Mouse (Mus musculus): ENCODE results near the gene Ggcx. TPM values are rescaled to one million over a fixed set of nuclear protein-coding genes. Genes with fewer than 3 reads are reported as not detected.
A peak's percentile ranks its signal among the peaks of the same experiment; 100 is the strongest.
"Not testable (repeated sequence)": the region's sequence is repeated elsewhere in the genome, so short reads cannot be mapped to it uniquely, and the experiment has no call there.

Gene Ggcx
- polyA plus RNA-seq, 1 experiment from 2014 or later = 18.7 TPM

DNA sequence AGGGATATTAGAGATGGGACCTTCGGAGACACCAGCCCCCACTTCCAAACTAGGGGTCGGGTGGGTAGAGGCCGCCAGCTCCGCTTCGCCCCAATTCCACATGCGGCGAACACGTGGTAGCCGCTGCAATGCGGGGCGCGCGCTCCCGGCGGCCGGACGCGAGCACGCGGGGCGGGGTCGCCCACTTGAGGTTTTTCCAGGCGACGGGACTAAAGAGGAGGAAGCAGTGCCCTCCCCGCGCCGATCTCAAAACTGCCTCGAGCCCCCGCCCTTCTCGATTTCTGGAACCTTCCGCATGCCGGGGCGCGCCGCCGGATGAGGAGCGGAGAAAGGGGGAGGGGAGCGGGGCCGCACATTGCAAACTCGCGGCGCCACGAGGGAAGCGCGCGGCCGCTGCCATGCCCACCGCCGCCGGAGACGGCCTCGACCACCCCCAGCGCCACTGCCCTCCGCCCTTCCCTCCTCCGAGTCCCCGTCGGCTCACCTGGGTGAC lies 24.8 kb downstream of the Ggcx start:
- peak; percentile 9 for ATAC-seq
- H3K27me3 ChIP-seq = no peaks in the 10 kb centered on the region
- H3K9ac ChIP-seq (replicated peaks) = peak overlapping the region; percentile 100
- H3K9me3 ChIP-seq = no peaks in the 10 kb centered on the region
- H3K36me3 ChIP-seq = peaks cover 36% of the 10 kb centered on the region
- peaks cover 46% of the 10 kb centered on the region for H3K4me1 ChIP-seq (replicated peaks)
- peak overlapping the region; percentile 99 for H3K27ac ChIP-seq
- WGBS = under 1% methylated on average over 57 of the region's 57 CpGs
- peak overlapping the region; percentile 98 for H3K4me3 ChIP-seq (replicated peaks)
- H3K4me2 ChIP-seq (replicated peaks) = peak overlapping the region; percentile 96

DNA sequence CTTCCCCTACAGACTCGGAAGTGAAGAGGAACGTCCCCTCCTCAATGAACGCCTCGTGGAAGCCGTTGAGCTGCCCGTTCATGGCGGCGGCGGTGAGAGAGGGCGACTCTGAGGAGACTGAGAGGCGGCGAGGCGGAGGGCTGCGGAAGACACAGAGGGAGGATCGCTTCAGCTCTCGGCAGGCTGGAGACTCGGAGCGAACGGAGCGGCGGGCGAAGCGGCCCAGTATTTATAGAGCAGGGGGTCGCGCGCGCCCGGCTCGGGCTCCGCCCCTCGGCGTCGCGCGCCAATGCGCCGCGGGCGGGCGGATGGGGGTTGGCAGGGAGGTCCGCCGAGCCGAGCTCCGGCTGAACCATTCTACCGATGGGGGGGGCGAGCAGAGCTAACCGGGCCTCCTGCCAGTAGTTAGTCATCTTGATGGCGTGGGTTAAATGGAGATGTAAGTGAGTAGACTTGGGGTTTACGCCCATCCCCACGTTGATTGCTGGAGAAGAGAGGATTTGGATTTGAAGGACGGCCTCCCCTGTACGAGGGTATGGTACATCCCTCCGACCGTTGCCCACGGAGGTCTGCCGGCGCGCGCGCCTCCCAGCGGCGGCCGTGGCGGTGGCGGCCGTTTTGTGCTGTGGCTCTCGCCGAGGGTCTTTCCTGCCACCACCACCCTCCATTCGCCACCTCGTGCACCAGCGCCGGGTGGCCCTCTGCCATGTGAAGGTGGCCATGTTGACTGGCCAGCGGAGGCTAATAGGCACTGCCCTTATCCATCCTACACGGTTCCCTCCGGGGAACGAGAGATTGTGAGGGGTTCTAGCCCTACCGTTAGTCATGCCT lies 25.5 kb downstream of the Ggcx start, which contains the start of gene Mat2a:
Gene Mat2a (minus strand): TSS at position 204 of the 831 bp plus-strand sequence.
- H3K4me3 ChIP-seq (replicated peaks) = peak within 1 kb of the TSS; percentile 98
- peaks cover 29% of the 10 kb centered on the region for H3K36me3 ChIP-seq
- WGBS = under 1% methylated on average over 76 of the region's 77 CpGs
- no peaks in the 10 kb centered on the region for H3K9me3 ChIP-seq
- peak within 1 kb of the TSS; percentile 99 for H3K27ac ChIP-seq
- no peaks in the 10 kb centered on the region for H3K27me3 ChIP-seq
- peaks cover 46% of the 10 kb centered on the region for H3K4me1 ChIP-seq (replicated peaks)
- H3K4me2 ChIP-seq (replicated peaks) = peak within 1 kb of the TSS; percentile 96
- H3K9ac ChIP-seq (replicated peaks) = peak within 1 kb of the TSS; percentile 100
- ATAC-seq = peak; percentile 95

DNA sequence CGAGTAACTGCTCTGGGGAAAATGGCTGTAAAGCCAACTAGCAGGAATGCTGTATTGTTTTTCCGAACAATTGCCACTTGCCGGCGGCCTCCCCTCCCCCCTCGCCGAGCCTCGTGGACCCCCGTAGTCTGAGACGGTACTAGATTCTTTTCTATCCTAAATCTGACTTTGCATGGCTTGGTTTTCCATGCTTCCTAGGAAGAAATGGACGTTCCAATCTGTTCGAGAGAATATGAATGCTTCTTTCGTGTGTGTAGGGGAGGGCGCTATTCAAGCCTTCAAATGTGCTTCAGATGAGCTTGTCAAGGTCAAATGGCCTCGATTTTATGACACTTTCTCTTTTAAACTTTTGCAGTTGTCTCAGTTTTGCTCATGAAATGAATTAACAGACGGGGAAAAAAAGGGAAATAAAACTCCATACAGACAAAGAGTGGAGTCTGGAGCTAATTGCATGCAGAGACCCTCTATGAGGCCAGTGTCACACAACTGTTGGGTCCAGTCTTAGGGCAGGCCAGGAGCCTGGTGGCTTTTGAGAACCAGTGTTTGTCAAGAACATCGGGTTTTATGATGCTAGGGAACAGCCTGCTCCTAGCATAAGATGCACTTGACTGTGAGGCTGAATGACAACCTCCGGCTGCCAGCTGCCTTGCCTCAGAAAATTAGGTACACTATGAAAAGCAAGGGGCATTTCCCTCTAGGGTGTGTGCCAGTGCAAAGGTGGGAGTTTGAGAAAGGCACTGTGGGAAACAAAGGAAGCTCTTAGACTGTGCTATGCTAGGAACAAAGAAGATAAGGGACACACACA lies 26.3 kb downstream of the Ggcx start:
- Histone ChIP-seq H3K4me3 (replicated peaks) (peak overlapping the region; percentile 98), H3K27ac (peak overlapping the region; percentile 99), H3K36me3 (peaks cover 21% of the 10 kb centered on the region), H3K4me2 (replicated peaks) (peak overlapping the region; percentile 96), H3K4me1 (replicated peaks) (peaks cover 41% of the 10 kb centered on the region), H3K9ac (replicated peaks) (peak overlapping the region; percentile 100), H3K27me3 (no peaks in the 10 kb centered on the region), H3K9me3 (no peaks in the 10 kb centered on the region)
- 10% methylated on average over 17 of the region's 17 CpGs for WGBS
- ATAC-seq = no peak

DNA sequence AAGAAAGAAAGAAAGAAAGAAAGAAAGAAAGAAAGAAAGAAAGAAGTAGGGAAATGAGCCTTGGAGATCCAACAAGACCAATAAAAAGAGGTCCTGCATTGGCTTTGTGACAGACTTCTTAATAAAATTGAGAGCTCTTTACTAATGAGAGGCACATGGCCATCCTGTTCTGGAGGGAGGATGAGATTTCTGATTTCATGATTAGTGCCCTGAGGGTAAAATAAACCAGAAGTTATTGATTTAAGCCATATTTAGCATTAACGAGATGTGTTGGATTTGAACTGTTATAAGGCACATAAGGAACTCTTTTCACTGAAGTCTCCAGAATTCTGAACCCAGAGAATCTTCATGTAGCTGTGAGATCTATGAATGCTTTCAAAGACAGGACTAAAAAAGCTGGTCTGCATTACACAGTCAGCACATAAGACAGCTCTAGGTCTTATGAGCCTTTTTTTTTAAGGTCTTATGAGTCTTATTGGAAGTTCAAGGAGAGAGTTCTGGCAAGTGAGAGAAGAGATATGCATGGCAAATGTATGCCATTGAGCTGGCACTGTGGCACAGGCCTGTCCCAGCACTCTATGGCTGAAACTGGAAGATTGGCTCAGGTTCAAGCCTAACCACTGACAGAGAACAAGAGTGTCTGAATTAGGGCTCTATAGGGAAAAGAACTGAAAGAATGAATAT lies 29.0 kb downstream of the Ggcx start:
- H3K27ac ChIP-seq = no peak overlapping the region
- no peaks in the 10 kb centered on the region for H3K36me3 ChIP-seq
- WGBS = 95% methylated on average over 1 of the region's 1 CpGs
- H3K9ac ChIP-seq (replicated peaks) = no peak overlapping the region
- H3K27me3 ChIP-seq = peaks cover 3% of the 10 kb centered on the region; the same call in 1 of the 2 replicates
- H3K9me3 ChIP-seq = no peaks in the 10 kb centered on the region
- no peak overlapping the region for H3K4me2 ChIP-seq (replicated peaks)
- no peak overlapping the region for H3K4me3 ChIP-seq (replicated peaks)
- H3K4me1 ChIP-seq (replicated peaks) = peaks cover 16% of the 10 kb centered on the region
- no peak for ATAC-seq

DNA sequence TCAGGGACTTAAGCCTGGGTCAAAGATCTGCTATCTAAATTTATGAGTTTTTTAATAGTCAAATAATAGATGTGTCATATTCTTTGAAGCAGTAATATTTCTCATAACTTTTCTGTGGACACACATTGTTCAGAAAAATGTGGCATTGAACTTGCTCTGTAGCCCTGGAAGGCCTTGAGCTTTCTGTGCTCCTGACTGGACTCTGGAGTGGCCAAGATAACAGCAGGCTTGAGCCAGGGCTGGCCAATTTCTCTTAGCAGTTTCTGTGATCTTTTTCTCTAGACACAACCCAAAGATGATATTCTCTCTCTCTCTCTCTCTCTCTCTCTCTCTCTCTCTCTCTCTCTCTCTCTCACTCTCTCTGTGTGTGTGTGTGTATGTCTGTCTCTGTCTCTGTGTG lies 30.9 kb downstream of the Ggcx start:
- H3K4me2 ChIP-seq (replicated peaks) = no peak overlapping the region
- no peaks in the 10 kb centered on the region for H3K36me3 ChIP-seq
- peaks cover 14% of the 10 kb centered on the region for H3K4me1 ChIP-seq (replicated peaks)
- ATAC-seq = no peak
- no peak overlapping the region for H3K4me3 ChIP-seq (replicated peaks)
- H3K27ac ChIP-seq = no peak overlapping the region
- H3K9ac ChIP-seq (replicated peaks) = no peak overlapping the region
- peaks cover 3% of the 10 kb centered on the region; the same call in 1 of the 2 replicates for H3K27me3 ChIP-seq
- no peaks in the 10 kb centered on the region for H3K9me3 ChIP-seq

DNA sequence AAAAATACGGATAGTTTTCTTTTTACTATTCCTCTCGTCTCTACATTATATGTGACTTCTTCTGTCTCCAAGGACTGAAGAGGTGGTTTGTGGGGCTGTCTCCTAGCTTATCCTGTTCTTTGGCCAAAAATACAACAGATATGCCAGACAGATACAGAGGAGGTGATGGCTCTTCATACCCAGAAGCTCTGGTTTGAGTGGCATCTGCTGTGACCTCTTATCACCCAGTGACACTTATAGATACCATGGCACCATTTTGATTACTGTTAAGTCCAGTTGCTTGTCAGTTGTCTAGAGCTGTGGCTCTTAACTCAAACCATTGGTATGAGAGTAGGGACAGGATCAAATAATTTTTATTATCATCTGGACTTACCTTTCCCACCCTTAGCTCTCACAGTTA lies 33.4 kb downstream of the Ggcx start:
- ATAC-seq = no peak
- Histone ChIP-seq H3K9ac (replicated peaks) (no peak overlapping the region), H3K36me3 (no peaks in the 10 kb centered on the region), H3K27ac (no peak overlapping the region), H3K9me3 (no peaks in the 10 kb centered on the region), H3K27me3 (peaks cover 3% of the 10 kb centered on the region; the same call in 1 of the 2 replicates), H3K4me1 (replicated peaks) (no peaks in the 10 kb centered on the region), H3K4me2 (replicated peaks) (no peak overlapping the region), H3K4me3 (replicated peaks) (no peak overlapping the region)
- 83% methylated on average over 2 of the region's 2 CpGs for WGBS

DNA sequence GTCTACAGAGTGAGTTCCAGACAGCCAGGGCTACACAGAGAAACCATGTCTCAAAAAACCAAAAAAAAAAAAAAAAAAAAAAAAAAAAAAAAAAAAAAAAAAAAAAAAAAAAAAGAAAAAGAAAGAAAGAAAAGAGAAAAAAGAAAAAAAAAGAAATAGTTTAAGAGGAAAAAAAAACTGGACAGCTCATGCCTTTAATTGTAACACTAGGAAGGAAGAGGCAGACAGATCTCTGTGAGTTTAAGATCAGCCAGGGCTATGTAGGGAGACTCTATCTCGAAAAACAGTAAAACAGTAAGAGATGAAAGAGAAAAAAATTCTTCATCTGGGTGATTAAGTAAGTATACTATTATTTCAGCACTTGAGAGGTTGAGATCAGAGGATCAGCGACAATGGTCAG lies 37.7 kb downstream of the Ggcx start:
- WGBS = 71% methylated on average over 2 of the region's 2 CpGs
- ATAC-seq; H3K36me3 ChIP-seq; H3K4me2 ChIP-seq (replicated peaks); H3K27me3 ChIP-seq; H3K27ac ChIP-seq; H3K4me3 ChIP-seq (replicated peaks); H3K9ac ChIP-seq (replicated peaks); H3K9me3 ChIP-seq: not testable (repeated sequence)
- peaks cover 13% of the 10 kb centered on the region for H3K4me1 ChIP-seq (replicated peaks)

DNA sequence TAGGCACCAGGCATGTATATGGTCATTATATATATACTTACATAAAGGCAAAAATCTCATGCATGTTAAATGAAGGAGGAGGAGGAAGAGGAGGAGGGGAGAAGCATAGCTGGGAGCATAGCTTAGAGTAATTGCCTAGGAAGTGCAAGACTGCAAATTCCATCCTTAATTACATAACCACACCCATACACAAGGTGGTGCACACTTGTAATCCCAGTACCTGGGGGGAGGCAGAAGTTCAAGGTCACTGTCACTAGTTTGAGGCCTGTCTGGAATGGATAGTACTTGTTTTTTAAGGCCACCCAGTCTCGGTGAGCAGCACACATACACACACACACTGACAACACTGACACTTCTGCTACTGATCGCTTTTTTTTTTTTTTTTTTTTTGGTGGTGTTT lies 38.2 kb downstream of the Ggcx start:
- WGBS = 82% methylated on average over 2 of the region's 2 CpGs
- Histone ChIP-seq H3K4me1 (replicated peaks) (peaks cover 13% of the 10 kb centered on the region), H3K9me3 (no peaks in the 10 kb centered on the region), H3K27me3 (peaks cover 3% of the 10 kb centered on the region; the same call in 1 of the 2 replicates), H3K4me2 (replicated peaks) (no peak overlapping the region), H3K36me3 (no peaks in the 10 kb centered on the region), H3K4me3 (replicated peaks) (no peak overlapping the region), H3K9ac (replicated peaks) (no peak overlapping the region), H3K27ac (no peak overlapping the region)
- ATAC-seq = no peak

DNA sequence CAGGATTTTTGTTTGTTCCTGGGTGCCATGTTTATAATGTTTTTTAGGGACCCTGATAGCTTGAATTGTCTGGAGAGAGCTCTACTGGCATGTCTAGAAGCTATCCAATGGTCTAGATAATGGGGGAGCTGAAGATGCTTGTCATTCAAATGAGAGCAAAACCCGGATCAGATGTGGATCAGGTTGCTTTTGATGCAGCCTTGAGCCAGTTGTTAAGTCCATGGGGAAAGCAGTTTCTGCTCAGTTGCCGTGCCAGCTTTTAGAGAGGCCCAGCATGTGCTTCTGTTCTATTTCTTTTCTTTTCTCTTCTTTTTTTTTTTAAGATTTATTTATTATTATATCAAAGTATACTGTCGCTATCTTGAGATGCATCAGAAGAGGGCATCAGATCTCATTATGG lies 39.5 kb downstream of the Ggcx start:
- no peak overlapping the region for H3K27ac ChIP-seq
- H3K4me3 ChIP-seq (replicated peaks) = no peak overlapping the region
- H3K4me2 ChIP-seq (replicated peaks) = no peak overlapping the region
- no peak overlapping the region for H3K9ac ChIP-seq (replicated peaks)
- no peak for ATAC-seq
- no peaks in the 10 kb centered on the region for H3K36me3 ChIP-seq
- no peaks in the 10 kb centered on the region for H3K9me3 ChIP-seq
- H3K4me1 ChIP-seq (replicated peaks) = peaks cover 13% of the 10 kb centered on the region
- WGBS = 63% methylated on average over 3 of the region's 3 CpGs
- H3K27me3 ChIP-seq = no peaks in the 10 kb centered on the region

DNA sequence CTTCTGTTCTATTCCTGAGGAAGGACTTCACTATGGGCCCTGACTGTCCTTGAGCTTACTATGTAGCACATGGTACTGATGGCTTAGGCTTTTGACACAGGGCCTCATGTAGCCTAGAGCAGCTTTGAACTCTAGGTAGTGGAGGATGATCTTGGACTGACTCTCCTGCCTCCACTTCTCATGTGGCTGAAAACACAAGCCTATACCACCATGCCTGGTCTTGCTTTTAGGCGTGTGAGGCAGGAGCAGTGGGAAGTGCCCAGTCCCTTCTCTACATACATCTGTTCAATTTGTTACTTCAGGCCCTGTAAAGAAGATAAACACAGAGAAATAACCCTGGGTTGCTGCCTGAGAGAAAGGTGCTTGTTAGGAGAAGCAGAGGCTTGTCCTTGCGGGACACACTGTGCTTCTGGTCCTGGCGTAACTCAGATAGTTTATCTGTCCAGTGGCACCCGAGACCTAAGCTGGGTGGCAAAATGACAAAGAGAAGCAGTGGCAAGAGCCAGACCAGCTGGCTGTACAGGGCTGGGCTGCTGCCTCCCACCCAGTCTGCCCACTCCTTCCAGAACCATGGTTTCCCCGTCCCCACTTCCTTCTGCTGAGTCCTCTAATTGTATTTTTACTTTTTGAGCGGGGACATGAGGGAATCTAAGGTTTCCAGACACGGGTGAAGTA lies 40.1 kb downstream of the Ggcx start:
- Histone ChIP-seq H3K27me3 (no peaks in the 10 kb centered on the region), H3K4me3 (replicated peaks) (no peak overlapping the region), H3K36me3 (no peaks in the 10 kb centered on the region), H3K4me2 (replicated peaks) (no peak overlapping the region), H3K9ac (replicated peaks) (no peak overlapping the region), H3K27ac (peak overlapping the region; percentile 65), H3K4me1 (replicated peaks) (peaks cover 13% of the 10 kb centered on the region), H3K9me3 (no peaks in the 10 kb centered on the region)
- peak; percentile 24; the same call in 1 of the 2 replicates for ATAC-seq
- 69% methylated on average over 7 of the region's 7 CpGs for WGBS

DNA sequence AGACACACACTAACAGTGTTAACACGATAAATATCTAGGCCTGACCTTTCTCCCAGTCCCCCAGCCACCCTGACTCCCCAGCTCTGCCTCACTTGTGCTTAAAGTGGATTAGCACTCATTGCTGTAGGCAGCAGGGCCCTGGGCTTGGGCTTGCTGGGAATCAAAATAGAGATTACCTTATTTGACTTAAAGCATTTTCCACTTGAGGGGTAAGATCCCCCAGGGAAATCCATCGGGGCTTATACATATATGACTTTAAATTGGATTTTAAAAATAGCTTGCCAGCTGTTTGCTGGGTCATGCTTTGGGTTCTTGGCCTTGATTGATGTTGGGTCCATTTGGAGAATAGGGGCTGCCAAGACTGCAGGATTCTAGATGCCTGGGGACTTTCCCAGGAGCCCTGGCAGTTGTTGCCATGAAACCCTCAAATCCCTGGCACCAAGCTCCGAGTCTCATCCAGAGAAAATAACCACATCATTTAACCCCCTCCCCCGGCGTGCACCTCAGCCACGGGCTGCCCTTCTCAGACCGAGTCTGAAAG lies 40.8 kb downstream of the Ggcx start:
- peak; percentile 81 for ATAC-seq
- Histone ChIP-seq H3K9ac (replicated peaks) (no peak overlapping the region), H3K9me3 (no peaks in the 10 kb centered on the region), H3K4me3 (replicated peaks) (no peak overlapping the region), H3K27ac (peak overlapping the region; percentile 65), H3K27me3 (no peaks in the 10 kb centered on the region), H3K4me1 (replicated peaks) (peaks cover 13% of the 10 kb centered on the region), H3K36me3 (no peaks in the 10 kb centered on the region), H3K4me2 (replicated peaks) (no peak overlapping the region)
- 50% methylated on average over 7 of the region's 7 CpGs for WGBS
